Mouse (Mus musculus) heart, adult 2 months (tissue): ENCODE results near the gene Vezt. TPM values are rescaled to one million over a fixed set of nuclear protein-coding genes. Genes with fewer than 3 reads are reported as not detected.

Source experiments
- DNase-seq, 2 experiments: peaks; one replicate each; pipeline ENCODE4 v3.0.0; 2021
- H3K27ac ChIP-seq: fragments of 200-600 bp; 2 replicates; pipeline ENCODE4 v1.8.1; 2022
- H3K27me3 ChIP-seq: fragments of 200-500 bp; 2 replicates; pipeline ENCODE4 v1.6.1; 2012; ENCODE audit warnings: mild to moderate bottlenecking, low read length, inconsistent platforms, mixed read lengths; ENCODE audit not compliant: control insufficient read depth, insufficient read depth
- H3K36me3 ChIP-seq: fragments of 200-500 bp; 2 replicates; pipeline ENCODE4 v1.6.1; 2012; ENCODE audit warnings: low read length, inconsistent platforms; ENCODE audit not compliant: control insufficient read depth, insufficient read depth
- H3K4me1 ChIP-seq: fragments of 200-500 bp; 2 replicates; pipeline ENCODE4 v1.6.1; 2011; ENCODE audit warnings: low read length; ENCODE audit not compliant: control insufficient read depth, insufficient read depth
- H3K4me3 ChIP-seq: fragments of 200-600 bp; 2 replicates; pipeline ENCODE4 v1.8.1; 2022
- H3K79me2 ChIP-seq: fragments of 200-500 bp; replicated peaks from 2 replicates; pipeline ENCODE4 v1.6.1; 2012; ENCODE audit warnings: mild to moderate bottlenecking, inconsistent platforms, low read length, moderate library complexity, mixed read lengths; ENCODE audit not compliant: control insufficient read depth, insufficient read depth
- H3K9ac ChIP-seq: fragments of 200-500 bp; 2 replicates; pipeline ENCODE4 v1.6.1; 2012; ENCODE audit warnings: low read depth, mild to moderate bottlenecking, control low read depth, inconsistent platforms, low read length, mixed read lengths
- CTCF ChIP-seq: fragments of 200-600 bp; IDR thresholded peaks from 2 replicates; pipeline ENCODE4 v1.8.1; 2022; ENCODE audit warnings: antibody characterized with exemption, mild to moderate bottlenecking, moderate library complexity
- EP300 ChIP-seq: fragments of 200-500 bp; IDR thresholded peaks from 2 replicates; pipeline ENCODE4 v1.6.1; 2011; ENCODE audit warnings: low read depth, low read length, control low read depth; ENCODE audit not compliant: insufficient read depth
- POLR2A ChIP-seq: fragments of 200-500 bp; IDR thresholded peaks from 2 replicates; pipeline ENCODE4 v1.6.1; 2011; ENCODE audit warnings: mild to moderate bottlenecking, low read depth, low read length, control low read depth; ENCODE audit not compliant: insufficient read depth
- WGBS: fragments of 180-500 bp; shearing (Covaris S2); methylation state at CpG from one replicate; pipeline ENCODE4 v1.1.7; 2018; 5-methylcytosine and 5-hydroxymethylcytosine counted together
- intact Hi-C: fragments of 180-260 bp; cut with DNase I; formaldehyde crosslinking; loops from one replicate; pipeline ENCODE4 v1.15.1; 2025
- polyA plus RNA-seq: library from polyadenylated mRNA; depleted of rRNA; stranded (reverse); fragments of >200 nt; gene quantifications from 2 replicates; pipeline ENCODE4 v1.2.3, GENCODE M21; 2012
- total RNA-seq, 2 experiments: library from RNA; stranded (reverse); gene quantifications; 2 replicates each; pipeline ENCODE4 v1.2.3; 2021

Vezt gene
- total and polyA plus RNA-seq, 3 experiments, result 17.4 to 45.4 (median 38.8) TPM

GRCm38 (mm10) chr10:94072261-94072915 lies 36.8 kb upstream of the Vezt start:
- Histone ChIP-seq H3K9ac (no peak overlapping the region), H3K4me3 (no peak overlapping the region), H3K27ac (peak overlapping the region; percentile 47; the same call in 1 of the 2 replicates), H3K27me3 (no peaks in the 10 kb centered on the region), H3K4me1 (peaks cover 7% of the 10 kb centered on the region), H3K36me3 (no peaks in the 10 kb centered on the region), H3K79me2 (no peaks in the 10 kb centered on the region)
- DNase-seq, result peak; percentile 45 to 63
- TF ChIP-seq CTCF (no peak), POLR2A (no peak), EP300 (no peak)
- WGBS, result 24% methylated on average over 10 of the region's 10 CpGs
- intact Hi-C loops, result loop anchor here (5.0 kb wide), 1 partner anchor 35 kb away; the partner anchor contains the start of genes Fgd6 and Vezt

- H3K4me3 ChIP-seq, result no peak overlapping the region
- no peak for DNase-seq
- WGBS, result 93% methylated on average over 7 of the region's 7 CpGs
- no peak overlapping the region; the same call in 1 of the 2 replicates for H3K27ac ChIP-seq
- no peaks in the 10 kb centered on the region for H3K79me2 ChIP-seq
- H3K36me3 ChIP-seq, result no peaks in the 10 kb centered on the region
- no peak for TF ChIP-seq EP300
- TF ChIP-seq POLR2A, result no peak
- TF ChIP-seq CTCF, result no peak
- H3K9ac ChIP-seq, result no peak overlapping the region
- intact Hi-C loops, result loop anchor here (5.0 kb wide), 1 partner anchor 34 kb away; the partner anchor contains the start of genes Fgd6 and Vezt
- peaks cover 7% of the 10 kb centered on the region for H3K4me1 ChIP-seq
- H3K27me3 ChIP-seq, result no peaks in the 10 kb centered on the region
Observed at GRCm38 (mm10) chr10:94071641-94072040, 36.0 kb upstream of the Vezt start.

GRCm38 (mm10) chr10:94068701-94069100 lies 33.1 kb upstream of the Vezt start:
- no peaks in the 10 kb centered on the region for H3K79me2 ChIP-seq
- TF ChIP-seq POLR2A, result no peak
- TF ChIP-seq EP300, result no peak
- no peak for TF ChIP-seq CTCF
- no peaks in the 10 kb centered on the region for H3K27me3 ChIP-seq
- H3K9ac ChIP-seq, result no peak overlapping the region
- H3K27ac ChIP-seq, result peak overlapping the region; percentile 43
- 39% methylated on average over 5 of the region's 5 CpGs for WGBS
- intact Hi-C loops, result no loop called here
- peaks cover 8% of the 10 kb centered on the region for H3K4me1 ChIP-seq
- peaks cover 5% of the 10 kb centered on the region; the same call in 1 of the 2 replicates for H3K36me3 ChIP-seq
- H3K4me3 ChIP-seq, result no peak overlapping the region
- peak; percentile 44 to 53 for DNase-seq

GRCm38 (mm10) chr10:94066896-94067295 lies 31.3 kb upstream of the Vezt start:
- peak overlapping the region; percentile 30; the same call in 1 of the 2 replicates for H3K27ac ChIP-seq
- DNase-seq, result peak in 1 of 2 experiments; percentile 42

GRCm38 (mm10) chr10:94062357-94062756 lies 26.7 kb upstream of the Vezt start:
- Histone ChIP-seq H3K36me3 (peaks cover 5% of the 10 kb centered on the region), H3K27ac (no peak overlapping the region), H3K4me3 (no peak overlapping the region), H3K4me1 (peaks cover 9% of the 10 kb centered on the region), H3K27me3 (no peaks in the 10 kb centered on the region), H3K79me2 (no peaks in the 10 kb centered on the region; the same call in 1 of the 2 replicates), H3K9ac (no peak overlapping the region)
- no peak for DNase-seq
- 53% methylated on average over 5 of the region's 5 CpGs for WGBS
- intact Hi-C loops, result no loop called here
- TF ChIP-seq EP300 (no peak), CTCF (no peak), POLR2A (no peak)

More at GRCm38 (mm10) chr10:94066896-94067295, 31.3 kb upstream of the Vezt start:
- WGBS, result 60% methylated on average over 3 of the region's 3 CpGs
- Histone ChIP-seq H3K27me3 (no peaks in the 10 kb centered on the region), H3K36me3 (peaks cover 5% of the 10 kb centered on the region; the same call in 1 of the 2 replicates), H3K4me3 (no peak overlapping the region), H3K9ac (no peak overlapping the region), H3K4me1 (peaks cover 8% of the 10 kb centered on the region), H3K79me2 (no peaks in the 10 kb centered on the region)
- intact Hi-C loops, result no loop called here
- TF ChIP-seq EP300 (no peak), CTCF (no peak), POLR2A (no peak)

- WGBS, result 42% methylated on average over 8 of the region's 8 CpGs
- Histone ChIP-seq H3K79me2 (no peaks in the 10 kb centered on the region; the same call in 1 of the 2 replicates), H3K4me1 (peaks cover 8% of the 10 kb centered on the region), H3K36me3 (no peaks in the 10 kb centered on the region; the same call in 1 of the 2 replicates), H3K4me3 (no peak overlapping the region), H3K27me3 (no peaks in the 10 kb centered on the region), H3K9ac (no peak overlapping the region), H3K27ac (no peak overlapping the region)
- TF ChIP-seq POLR2A (no peak), CTCF (no peak), EP300 (no peak)
- intact Hi-C loops, result no loop called here
- no peak for DNase-seq
Observed at GRCm38 (mm10) chr10:94060190-94060589, 24.6 kb upstream of the Vezt start.
